Mouse (Mus musculus): ENCODE results near the gene Tspan12.
"Not testable (repeated sequence)": the region's sequence is repeated elsewhere in the genome, so short reads cannot be mapped to it uniquely, and the experiment has no call there.

Gene Tspan12

DNA sequence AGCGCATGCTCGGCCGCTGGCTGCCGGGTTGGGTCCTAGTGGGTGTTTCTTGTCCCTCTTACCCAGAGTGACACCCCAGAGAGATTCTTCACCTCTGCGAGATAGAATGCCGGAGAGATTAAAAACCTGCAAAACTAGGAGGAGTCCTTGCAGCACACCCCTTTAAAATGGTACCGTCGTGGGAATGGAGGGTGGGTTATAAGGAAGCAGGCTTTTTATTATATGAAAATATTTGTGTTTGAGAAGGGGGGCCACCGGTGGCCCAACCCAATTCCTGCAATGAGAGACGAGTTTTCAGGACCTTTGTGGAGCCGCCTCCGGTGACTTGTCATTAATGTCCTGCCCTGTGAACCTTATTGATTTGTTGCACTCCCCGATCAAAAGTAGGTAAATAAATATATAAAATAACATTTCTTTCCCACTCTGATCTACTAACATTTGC lies at the start of gene Tspan12:
Gene Tspan12 (minus strand): TSS at position 172 of the 442 bp plus-strand sequence.
- DNase-seq (ENCODE audit: low spot score) = no peak

- DNase-seq (ENCODE audit: low spot score) = peak; percentile 49
Observed at GRCm38 (mm10) chr6:21894451-21894850, 42.1 kb upstream of the Tspan12 start.

DNA sequence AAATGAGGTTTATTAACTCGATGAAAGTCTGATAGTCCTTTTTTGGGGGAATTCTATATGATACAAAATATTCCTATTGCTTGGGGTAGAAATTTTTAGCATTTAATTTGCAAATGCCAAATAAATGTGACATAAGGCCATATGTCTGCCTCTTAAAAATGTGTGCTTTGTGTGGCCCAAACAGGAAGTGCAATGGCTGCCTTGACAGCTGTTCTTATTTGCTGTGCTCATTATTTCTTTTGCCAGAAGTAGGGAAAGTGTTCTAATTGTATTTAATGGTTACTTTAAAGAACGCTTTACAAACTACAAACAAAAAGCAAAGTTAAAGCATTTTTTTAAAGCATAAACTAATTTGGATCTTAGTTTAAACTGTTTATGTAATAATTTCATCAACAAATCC lies 36.8 kb upstream of the Tspan12 start:
- no peak for DNase-seq (ENCODE audit: low spot score)

DNA sequence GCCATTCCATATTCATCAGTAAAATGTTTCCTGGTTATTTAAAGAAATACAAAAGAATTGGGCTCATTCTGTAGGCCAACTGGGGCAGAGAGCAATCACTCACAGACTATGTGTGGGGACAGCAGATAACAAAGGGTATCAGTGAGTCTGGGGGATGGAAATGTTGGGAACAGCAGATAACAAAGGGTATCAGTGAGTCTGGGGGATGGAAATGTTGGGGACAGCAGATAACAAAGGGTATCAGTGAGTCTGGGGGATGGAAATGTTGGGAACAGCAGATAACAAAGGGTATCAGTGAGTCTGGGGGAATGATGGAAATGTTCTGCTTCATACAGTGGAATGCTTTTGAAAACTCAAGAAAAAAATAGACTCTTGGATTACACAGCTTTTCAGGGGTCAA lies 35.7 kb upstream of the Tspan12 start:
- DNase-seq (ENCODE audit: low spot score) = not testable (repeated sequence)

DNA sequence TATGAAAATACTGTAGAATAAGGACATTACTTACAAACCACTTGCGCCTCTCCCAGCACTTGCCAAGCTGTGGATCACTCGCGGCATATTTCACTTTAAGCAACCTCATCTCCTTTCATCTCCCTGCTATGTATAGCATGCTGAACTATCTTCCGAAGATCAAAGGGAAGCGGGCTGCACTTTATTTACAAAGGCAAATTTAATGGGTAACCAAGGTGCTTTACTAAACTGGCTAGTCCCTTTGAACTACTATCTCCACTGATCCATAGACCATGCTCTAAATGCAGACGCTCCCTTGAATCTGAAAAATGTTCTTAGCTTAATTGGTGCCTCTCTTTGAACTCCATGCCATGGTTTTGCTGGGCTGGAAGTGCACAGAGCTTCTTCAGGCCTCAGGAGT lies 27.2 kb upstream of the Tspan12 start:
- DNase-seq (ENCODE audit: low spot score) = no peak

GRCm38 (mm10) chr6:21867310-21867709 lies 15.0 kb upstream of the Tspan12 start:
- DNase-seq (ENCODE audit: low spot score) = no peak

DNA sequence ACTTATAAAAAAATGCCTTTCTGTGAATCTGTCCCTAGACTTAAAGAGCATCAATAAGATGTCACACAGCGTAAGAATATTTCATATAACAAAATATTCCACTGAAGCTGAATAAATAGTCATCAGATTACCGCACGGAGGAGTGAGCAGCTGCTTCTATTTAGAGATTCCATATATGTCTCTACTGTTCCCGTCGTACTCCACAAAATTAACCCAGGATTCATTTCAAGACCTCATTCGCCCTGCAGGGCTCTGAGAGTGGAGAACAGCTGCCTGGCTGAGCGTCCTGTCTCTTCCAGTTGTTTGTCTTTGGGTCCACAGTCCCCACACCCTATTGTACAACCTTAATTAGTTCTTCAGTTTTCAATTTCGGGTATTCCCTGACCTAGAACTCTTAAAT lies 11.9 kb upstream of the Tspan12 start:
- no peak for DNase-seq (ENCODE audit: low spot score)

DNA sequence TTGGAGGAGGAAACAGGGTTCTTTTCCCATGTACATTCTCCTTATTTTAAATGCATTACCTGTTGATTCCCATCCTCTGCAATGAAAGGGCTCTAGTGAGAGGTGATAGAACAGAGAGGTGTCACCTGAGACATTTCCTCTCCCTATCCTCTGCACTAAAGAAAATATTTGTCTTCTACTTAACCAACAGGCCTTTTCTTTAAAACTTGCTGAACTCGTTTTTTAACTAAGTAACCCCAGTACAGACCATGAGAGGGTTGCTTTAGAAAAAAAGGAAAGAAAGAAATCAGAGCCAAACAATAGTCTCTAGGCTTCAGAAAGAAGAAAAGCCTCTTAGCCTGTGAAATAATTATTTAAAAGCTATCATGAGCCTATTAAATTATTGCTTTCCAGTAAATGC lies 11.2 kb upstream of the Tspan12 start:
- DNase-seq (ENCODE audit: low spot score) = no peak

DNA sequence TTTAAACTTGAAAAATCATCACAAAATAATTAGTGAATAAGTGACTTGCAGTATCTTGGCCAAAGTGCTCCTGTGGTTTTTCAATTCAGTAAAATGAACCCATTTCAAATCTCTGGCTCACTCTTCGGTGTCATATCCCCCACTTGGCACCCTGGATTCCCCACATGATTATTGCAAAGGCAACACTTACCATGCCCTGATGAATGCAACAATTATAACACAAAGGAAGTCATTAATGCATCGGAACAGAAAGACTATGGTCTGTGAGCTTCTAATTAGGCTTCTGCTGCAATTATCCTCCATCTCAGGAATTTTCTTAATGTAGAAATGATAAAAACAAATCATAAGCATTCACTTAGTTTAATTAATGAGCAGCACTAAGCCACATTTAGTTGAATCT lies 9.0 kb upstream of the Tspan12 start:
- DNase-seq (ENCODE audit: low spot score) = no peak

GRCm38 (mm10) chr6:21857843-21858242 lies 5.5 kb upstream of the Tspan12 start:
- peak; percentile 62 for DNase-seq (ENCODE audit: low spot score)

DNA sequence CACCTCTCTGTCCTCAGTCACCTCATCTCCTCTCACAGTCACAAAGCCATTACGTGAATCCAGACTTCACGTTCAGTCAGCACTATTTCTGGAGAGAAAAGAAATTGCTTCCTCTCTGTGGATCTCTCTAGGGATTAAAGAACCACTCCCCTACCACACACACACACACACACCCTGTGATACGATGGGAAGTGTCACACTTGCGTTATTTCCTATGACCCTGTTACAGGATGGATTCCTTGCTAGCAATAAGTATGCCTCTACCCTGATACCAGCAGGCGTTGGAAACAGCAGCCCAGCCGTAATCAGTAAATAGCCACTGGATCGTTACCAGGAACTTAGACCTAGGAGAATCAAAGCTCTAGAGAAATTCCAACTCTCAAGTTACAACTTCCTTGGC lies 3.6 kb upstream of the Tspan12 start:
- DNase-seq (ENCODE audit: low spot score) = no peak

- peak; percentile 42 for DNase-seq (ENCODE audit: low spot score)
Observed at GRCm38 (mm10) chr6:21853342-21853741, 1.0 kb upstream of the Tspan12 start.

DNA sequence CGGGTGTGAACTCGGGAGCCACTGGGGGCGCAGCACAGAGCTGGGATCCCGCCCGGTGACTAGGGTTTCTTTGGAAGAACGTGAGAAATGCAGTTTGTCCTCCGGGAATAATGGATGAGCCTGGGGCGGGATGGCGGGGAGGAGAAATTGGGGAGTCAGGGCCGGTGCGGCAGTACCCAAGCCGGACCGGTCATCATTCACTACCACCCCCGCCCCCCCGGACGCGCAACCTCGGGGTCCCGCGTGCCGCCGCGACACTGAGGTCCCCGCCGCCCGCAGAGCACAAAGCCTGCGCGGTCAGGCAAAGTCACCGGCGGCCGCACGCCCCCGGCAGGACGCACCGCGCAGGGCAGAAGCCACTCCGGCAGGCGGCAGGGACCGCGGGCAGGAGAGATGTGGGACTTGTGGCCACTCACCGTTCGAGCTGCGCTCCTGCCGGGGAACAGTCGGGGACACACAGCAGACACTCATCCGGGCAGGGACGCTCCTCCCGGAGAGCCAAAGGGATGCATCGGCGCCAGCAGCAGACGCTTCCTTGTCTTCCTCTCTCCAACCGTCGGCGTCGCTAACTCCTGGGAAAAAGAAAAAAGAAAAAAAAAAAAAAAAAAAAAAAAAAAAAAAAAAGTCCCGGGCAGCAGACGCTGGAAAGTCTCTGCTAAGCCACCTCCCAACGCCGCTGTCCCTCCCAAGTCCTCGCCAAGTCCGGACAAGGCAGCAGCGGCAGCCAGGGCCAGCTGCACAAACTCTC lies 545 bp downstream of the Tspan12 start:
- DNase-seq (ENCODE audit: low spot score) = peak; percentile 88

DNA sequence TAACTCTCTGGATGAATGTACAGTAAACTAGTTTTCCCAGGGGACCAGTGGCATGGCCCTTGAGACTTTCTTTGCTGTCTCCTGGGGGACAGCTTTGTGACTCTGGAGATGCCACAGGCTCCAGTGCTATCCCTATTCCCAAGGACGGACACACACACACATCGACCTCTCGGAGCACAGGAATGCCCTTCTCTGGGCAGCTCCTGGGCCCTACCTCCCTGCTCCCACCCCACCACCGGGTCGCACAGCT lies 1.0 kb downstream of the Tspan12 start:
- DNase-seq (ENCODE audit: low spot score) = no peak

GRCm38 (mm10) chr6:21850526-21851345 lies 1.6 kb downstream of the Tspan12 start:
- peak; percentile 52 for DNase-seq (ENCODE audit: low spot score)

GRCm38 (mm10) chr6:21848808-21849207 lies 3.5 kb downstream of the Tspan12 start:
- DNase-seq (ENCODE audit: low spot score) = no peak

DNA sequence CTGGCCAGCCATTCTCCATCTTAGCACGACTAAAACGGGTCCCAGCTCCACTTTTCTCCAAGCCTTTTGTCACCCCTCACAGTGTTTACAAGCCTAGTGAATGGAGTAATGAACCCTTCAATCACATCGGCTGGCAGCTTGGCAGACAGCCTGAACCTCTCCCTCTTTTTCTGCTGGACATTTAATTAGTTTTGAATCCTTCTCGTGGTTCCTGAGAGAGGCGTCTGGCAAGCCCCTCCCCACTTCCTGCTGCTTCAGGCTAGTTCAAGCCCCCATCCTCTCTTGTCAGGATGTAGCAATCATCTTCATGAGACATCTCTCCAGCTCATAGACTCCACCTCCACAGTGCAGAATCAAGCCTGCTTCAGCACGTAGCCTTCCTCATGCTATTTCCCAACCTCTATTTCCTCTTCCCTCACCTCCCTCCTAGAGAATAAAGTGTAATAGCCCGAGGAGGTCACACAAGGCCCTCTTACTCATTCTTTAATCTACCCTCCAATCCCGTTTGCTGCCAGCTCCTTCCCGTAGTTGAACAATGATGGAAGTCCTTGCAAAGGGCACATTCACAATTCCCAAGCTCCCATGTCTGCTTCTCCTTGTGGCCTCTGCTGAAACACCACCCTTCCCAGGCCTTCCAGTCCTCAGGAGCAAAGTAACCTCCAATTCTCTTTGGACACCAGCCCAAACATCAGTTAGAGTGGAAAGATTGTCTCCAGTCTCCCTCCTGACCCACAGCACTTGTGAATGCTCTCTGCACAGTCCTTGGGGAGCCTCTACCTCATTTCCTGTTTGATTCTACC lies 12.1 kb downstream of the Tspan12 start:
- peak; percentile 58 for DNase-seq (ENCODE audit: low spot score)

DNA sequence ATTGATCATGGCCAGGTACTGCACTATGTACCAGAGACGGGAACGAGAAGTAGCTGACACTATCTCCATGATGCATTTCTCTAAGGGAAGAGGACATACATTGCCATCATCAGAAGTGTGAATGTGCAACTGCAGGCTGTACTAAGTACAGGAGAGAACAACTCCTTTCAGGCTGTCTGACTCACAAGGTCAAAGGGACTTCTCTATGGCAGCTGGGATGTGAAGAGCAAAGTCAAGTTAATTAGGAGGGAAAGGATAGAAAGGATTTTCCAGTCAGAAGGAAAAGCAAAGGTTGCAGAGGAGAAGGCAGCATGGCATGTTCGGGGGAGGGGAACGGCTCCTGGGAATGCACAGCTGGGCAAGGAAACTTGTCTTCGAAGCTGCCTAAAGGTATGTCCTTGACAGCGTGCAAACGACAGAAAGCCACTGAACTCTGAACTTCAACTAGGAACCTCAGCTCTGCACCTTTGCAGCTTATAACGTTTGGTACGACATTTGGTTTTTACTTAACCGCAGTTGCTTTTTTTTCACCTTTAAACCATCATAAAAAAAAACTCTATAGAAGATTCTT lies 13.0 kb downstream of the Tspan12 start:
- DNase-seq (ENCODE audit: low spot score) = peak; percentile 45

DNA sequence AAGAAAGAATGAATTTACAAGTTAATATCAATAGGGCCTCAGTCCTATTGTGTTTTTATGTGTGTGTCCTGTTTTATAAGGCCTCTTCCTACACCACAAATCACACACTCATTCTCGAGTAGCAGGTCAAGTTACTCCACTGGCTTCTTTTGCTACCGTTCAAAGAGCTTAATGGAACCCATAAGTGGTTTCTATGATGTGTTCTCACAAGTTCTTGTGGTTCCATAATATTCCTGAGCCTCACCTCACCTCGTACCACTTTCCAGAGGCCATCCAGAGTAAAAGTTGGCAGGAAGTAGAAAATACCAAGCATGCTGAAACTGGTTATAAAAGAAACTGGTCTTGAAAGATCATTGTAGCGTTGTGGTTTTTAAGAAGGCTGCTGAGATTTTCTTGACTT lies 18.8 kb downstream of the Tspan12 start:
- no peak for DNase-seq (ENCODE audit: low spot score)

DNA sequence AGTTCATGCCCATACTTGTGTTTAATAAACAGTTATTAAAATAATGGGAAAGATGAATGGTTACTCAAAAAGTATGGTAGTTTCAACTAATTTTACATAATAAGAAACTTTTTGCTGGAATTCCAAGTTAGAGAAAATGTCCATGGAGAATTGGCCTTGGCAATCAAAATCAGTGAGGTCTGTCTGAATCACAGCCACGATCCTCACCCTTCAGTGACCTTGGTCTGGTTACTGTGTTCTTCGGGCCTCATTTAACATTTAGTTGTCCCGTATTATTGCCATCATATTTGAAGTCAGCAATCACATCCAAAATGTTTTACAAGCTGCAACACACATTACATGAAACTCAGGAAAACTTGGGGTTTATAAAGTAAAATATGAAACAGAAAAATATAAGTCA lies 20.4 kb downstream of the Tspan12 start:
- no peak for DNase-seq (ENCODE audit: low spot score)

GRCm38 (mm10) chr6:21830931-21831330 lies 21.4 kb downstream of the Tspan12 start:
- DNase-seq (ENCODE audit: low spot score) = no peak

DNA sequence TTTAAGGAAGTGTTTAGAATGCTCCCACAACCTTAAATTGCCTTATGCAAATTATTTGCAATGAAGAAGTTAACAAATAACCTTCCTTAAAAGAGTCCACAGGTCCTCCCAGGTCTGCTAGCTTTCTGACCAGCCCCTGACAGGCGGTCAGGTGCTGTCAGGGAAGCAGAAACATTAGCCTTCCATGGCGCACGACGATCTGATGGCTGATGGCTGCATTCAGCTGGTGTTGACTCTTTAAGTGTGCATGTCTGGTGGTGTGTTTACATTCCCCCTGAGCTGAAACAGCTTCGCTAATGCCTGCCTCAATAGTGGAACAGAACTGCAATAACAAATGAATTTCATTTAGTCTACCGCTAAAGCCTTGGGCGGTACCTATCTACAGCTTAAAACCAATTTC lies 22.4 kb downstream of the Tspan12 start:
- DNase-seq (ENCODE audit: low spot score) = no peak

All from embryo, embryonic 10.5 days (tissue).